Mouse (Mus musculus): ENCODE results near the gene Cox7b. TPM values are rescaled to one million over a fixed set of nuclear protein-coding genes. Genes with fewer than 3 reads are reported as not detected.

Cox7b gene
- polyA plus RNA-seq, 1 experiment = 289 TPM

DNA sequence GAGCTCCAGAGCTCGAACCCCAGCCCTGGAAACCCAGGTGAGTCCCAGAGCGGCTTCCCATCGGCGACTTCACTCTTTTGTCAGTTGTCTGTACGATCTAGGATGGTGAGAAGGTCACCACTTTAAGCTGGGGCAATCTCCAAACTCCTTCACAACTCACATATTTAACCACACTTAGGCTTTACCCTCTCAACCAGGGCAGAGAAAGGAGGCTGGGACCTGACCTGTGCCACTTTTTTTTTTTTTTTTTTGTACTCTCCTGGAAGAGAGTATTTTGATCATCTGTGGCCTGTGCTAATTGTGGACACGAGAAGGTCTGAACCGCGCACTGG lies 11.8 kb downstream of the Cox7b start:
- no peak for DNase-seq (ENCODE audit: low read depth)
- TF ChIP-seq POLR2A (IDR thresholded peaks at IDR 0.05; ENCODE audit: borderline replicate concordance, extremely low read depth, insufficient read depth, insufficient read length, poor library complexity, severe bottlenecking) (no peak), CTCF (IDR thresholded peaks at IDR 0.05; ENCODE audit: borderline replicate concordance, extremely low read depth, insufficient read depth, insufficient read length) (no peak)

DNA sequence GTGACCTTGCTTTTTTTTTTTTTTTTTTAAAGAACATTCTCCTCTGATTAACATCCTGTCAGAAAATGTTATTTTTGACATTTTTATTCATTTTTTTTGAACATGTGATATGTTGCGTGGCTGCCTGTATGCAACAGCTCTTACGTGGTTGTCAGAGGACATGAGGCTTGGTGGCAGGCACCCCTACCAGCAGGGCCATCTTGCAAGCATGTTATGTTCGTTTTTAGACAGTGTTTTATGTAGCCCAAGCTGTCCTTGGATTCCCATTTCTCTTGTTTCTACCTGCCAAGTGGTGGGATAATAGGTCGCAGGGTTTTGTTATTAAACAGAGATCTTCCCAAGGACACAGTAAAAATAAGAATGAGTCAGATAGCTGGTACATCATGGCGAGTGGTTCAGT lies 14.7 kb downstream of the Cox7b start:
- TF ChIP-seq POLR2A (IDR thresholded peaks at IDR 0.05; ENCODE audit: borderline replicate concordance, extremely low read depth, insufficient read depth, insufficient read length, poor library complexity, severe bottlenecking) = no peak
- no peak for TF ChIP-seq CTCF (IDR thresholded peaks at IDR 0.05; ENCODE audit: borderline replicate concordance, extremely low read depth, insufficient read depth, insufficient read length)
- DNase-seq (ENCODE audit: low read depth) = no peak

DNA sequence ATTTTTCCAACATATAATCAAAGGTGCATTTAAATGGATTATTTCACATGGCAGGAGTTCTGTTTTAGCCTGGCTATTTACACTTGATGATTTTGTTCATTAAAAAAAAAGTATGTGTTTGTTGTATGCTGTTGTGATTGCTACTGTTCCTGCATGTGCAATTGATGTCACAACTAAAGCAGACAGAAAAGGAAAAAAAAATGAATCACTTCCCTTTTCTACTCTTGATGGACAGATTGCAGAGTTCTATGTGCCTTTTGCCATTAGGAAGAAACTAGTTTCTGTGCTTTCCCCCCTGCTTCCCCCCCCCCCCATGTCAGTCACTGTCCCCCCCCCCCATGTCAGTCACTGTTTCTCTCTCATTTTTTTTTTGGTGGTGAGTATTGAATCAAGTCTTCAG lies 15.6 kb downstream of the Cox7b start:
- no peak for DNase-seq (ENCODE audit: low read depth)
- TF ChIP-seq CTCF (IDR thresholded peaks at IDR 0.05; ENCODE audit: borderline replicate concordance, extremely low read depth, insufficient read depth, insufficient read length) = no peak
- no peak for TF ChIP-seq POLR2A (IDR thresholded peaks at IDR 0.05; ENCODE audit: borderline replicate concordance, extremely low read depth, insufficient read depth, insufficient read length, poor library complexity, severe bottlenecking)

DNA sequence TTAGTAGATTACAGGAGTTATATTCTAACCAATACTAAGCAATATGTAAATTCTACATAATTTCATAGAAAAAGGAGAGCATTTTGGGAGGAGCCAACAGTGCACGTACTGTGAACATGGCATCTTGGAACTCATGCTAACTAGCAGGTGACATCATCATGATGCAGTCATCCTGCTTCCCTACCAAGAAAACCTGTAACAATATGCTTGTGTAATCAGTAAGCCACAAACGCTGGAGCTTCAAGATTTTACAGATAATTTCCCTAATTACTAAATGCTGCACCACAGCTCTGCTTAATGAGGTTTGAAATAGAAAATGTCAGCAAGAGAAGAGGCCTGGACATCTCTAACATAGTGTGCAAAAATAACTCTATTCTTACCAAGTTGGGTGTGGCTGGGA lies 20.2 kb downstream of the Cox7b start:
- TF ChIP-seq CTCF (IDR thresholded peaks at IDR 0.05; ENCODE audit: borderline replicate concordance, extremely low read depth, insufficient read depth, insufficient read length) = no peak
- no peak for TF ChIP-seq POLR2A (IDR thresholded peaks at IDR 0.05; ENCODE audit: borderline replicate concordance, extremely low read depth, insufficient read depth, insufficient read length, poor library complexity, severe bottlenecking)

DNA sequence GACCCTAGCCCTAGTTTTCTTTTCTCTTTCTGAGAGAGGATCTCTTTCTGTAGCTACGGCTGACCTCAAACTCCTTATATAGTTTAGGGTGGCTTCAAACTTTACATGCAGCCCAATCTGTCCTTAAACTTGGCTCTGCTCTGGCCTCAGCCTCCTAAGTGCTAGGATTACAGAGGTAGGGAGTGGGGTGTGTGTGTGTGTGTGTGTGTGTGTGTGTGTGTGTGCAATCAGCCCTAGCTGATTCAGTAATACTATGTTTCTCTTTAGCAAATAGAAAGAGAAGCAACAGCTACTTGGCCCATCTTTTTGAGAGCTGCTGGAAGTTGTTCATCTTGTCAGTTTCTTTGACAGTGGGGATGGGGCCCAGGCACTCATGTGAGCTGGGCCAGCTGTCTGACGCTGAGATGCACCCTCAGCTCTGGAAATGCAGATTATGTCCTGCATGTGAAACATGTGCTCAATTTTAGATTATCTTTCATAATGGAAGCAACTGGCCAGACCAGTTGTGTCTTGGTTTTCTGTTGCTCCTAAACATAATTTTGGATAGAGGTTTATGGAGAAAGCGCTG lies 21.8 kb downstream of the Cox7b start:
- no peak for TF ChIP-seq CTCF (IDR thresholded peaks at IDR 0.05; ENCODE audit: borderline replicate concordance, extremely low read depth, insufficient read depth, insufficient read length)
- TF ChIP-seq POLR2A (IDR thresholded peaks at IDR 0.05; ENCODE audit: borderline replicate concordance, extremely low read depth, insufficient read depth, insufficient read length, poor library complexity, severe bottlenecking) = no peak
- no peak for DNase-seq (ENCODE audit: low read depth)

More for the DNA sequence above, 20.2 kb downstream of the Cox7b start:
- DNase-seq (ENCODE audit: low read depth) = no peak

DNA sequence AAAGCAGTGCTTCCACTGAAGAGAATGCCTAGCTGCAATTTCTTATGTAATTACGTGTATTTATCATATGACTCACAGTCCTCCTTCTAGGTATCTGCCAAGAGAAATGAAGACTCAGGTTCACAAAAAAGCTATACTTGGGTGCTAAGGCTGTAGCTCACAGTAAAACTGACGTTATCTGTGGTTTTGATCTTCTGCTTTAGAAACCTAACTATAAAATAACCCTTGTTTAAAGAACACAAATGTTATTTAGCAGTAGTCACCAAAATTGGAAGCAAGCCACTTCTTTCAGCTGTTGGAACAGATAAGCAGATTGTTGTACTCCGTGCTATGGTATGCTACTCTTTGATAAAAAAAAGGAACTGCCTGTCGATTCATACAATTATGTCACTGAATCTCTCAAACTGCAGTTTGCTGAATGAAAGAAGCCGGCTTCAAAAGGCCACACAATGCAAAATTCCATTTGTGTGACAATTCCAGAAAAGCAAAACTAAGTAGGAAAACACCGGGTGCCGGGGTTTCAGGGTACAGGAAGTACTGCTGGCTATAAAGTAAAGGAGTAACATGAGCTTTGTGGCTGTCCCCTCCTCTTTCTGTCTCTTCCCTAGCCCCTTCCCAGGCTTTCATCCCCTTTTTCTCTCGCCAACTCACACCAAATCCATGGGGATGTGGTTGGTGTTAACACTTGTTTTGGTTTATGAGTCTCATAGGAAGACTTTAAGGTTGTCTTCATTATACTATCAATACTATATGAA lies 28.5 kb downstream of the Cox7b start:
- peak; percentile 37 for DNase-seq (ENCODE audit: low read depth)
- TF ChIP-seq POLR2A (IDR thresholded peaks at IDR 0.05; ENCODE audit: borderline replicate concordance, extremely low read depth, insufficient read depth, insufficient read length, poor library complexity, severe bottlenecking) (no peak), CTCF (IDR thresholded peaks at IDR 0.05; ENCODE audit: borderline replicate concordance, extremely low read depth, insufficient read depth, insufficient read length) (no peak)

DNA sequence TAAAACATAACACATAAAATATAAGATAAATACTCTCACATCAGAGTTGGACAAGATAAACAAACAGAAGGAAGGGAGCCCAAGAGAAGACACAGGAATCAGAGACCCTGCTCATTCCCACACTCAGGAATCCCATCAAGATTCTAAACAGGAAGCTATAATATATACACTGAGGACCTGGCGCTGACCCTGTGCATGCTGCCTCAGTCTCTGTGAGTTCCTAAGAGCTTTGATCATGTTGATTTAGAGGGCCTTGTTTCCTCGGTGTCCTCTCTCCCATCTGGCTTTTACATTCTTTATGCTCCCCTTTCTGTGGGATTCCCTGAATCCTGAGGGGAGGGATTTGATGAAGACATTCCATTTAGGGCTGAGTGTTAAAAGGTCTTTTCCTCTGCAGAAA lies 30.0 kb downstream of the Cox7b start:
- peak; percentile 13 for DNase-seq (ENCODE audit: low read depth)
- TF ChIP-seq CTCF (IDR thresholded peaks at IDR 0.05; ENCODE audit: borderline replicate concordance, extremely low read depth, insufficient read depth, insufficient read length) (no peak), POLR2A (IDR thresholded peaks at IDR 0.05; ENCODE audit: borderline replicate concordance, extremely low read depth, insufficient read depth, insufficient read length, poor library complexity, severe bottlenecking) (no peak)

DNA sequence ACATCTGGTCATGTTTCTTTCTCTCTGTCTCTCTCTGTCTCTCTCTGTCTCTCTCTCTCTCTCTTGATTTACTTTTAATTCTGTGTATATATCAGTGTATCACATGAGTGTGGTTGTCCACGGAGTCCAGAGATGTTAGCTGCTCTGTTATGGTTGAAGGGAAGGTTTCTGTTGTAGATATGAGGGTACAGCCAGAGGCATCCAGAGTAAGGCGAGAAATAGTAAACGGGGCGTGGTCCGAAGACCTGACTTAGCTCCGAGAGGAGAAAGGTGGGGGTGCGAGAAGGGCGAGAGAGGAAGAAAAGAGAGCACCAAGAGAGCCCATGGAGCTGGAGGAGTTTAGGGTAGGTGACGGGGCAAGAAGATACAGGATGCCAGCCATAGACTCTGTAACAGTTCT lies 30.4 kb downstream of the Cox7b start:
- DNase-seq (ENCODE audit: low read depth) = no peak
- TF ChIP-seq POLR2A (IDR thresholded peaks at IDR 0.05; ENCODE audit: borderline replicate concordance, extremely low read depth, insufficient read depth, insufficient read length, poor library complexity, severe bottlenecking) (no peak), CTCF (IDR thresholded peaks at IDR 0.05; ENCODE audit: borderline replicate concordance, extremely low read depth, insufficient read depth, insufficient read length) (no peak)

DNA sequence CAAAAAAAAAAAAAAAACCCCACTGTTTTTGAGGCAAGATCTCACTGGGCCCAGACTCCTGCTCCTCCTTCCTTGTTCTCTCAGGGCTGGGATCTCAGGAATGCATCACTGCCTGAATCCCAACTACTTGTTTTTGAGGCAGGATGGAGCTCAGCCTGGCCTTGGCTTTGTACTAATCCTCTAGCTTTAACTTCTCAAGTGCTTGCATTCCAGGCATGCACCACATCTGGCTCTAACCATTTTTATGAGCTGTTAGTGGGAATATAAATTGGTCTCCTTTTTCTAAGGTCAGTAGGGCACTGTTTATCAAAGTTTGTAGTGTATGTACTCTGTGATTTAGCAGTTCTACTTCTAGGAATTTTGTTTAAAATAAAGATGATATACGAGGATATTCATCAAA lies 32.7 kb downstream of the Cox7b start:
- DNase-seq (ENCODE audit: low read depth) = no peak
- TF ChIP-seq POLR2A (IDR thresholded peaks at IDR 0.05; ENCODE audit: borderline replicate concordance, extremely low read depth, insufficient read depth, insufficient read length, poor library complexity, severe bottlenecking) (no peak), CTCF (IDR thresholded peaks at IDR 0.05; ENCODE audit: borderline replicate concordance, extremely low read depth, insufficient read depth, insufficient read length) (no peak)

Other genes with a start within 250 kb of the Cox7b start
- gene Atrx, start 86.3 kb upstream of the Cox7b start, polyA plus RNA-seq (2012; rRNA removed) = 84.4 and 105 TPM in 2 replicates
- 8.2 and 11.4 TPM in 2 replicates for gene Magt1, start 3.8 kb upstream of the Cox7b start, polyA plus RNA-seq (2012; rRNA removed)
- gene Atp7a, start 11.6 kb downstream of the Cox7b start, polyA plus RNA-seq (2012; rRNA removed) = 6.7 and 9.4 TPM in 2 replicates
- 0.10 and 0.22 TPM in 2 replicates for gene Tlr13, start 127.5 kb downstream of the Cox7b start, polyA plus RNA-seq (2012; rRNA removed)
- gene Pgk1, start 171.4 kb downstream of the Cox7b start, polyA plus RNA-seq (2012; rRNA removed) = 252 and 255 TPM in 2 replicates
- gene Taf9b, start 205.5 kb downstream of the Cox7b start, polyA plus RNA-seq (2012; rRNA removed) = 11.5 and 11.8 TPM in 2 replicates
- 0.01 TPM in 1 of 2 replicates, not detected in the other for gene Fnd3c2, start 239.7 kb downstream of the Cox7b start, polyA plus RNA-seq (2012; rRNA removed)